Mouse (Mus musculus) stomach, embryonic 14.5 days (tissue): ENCODE results near the gene Fam161a. TPM values are rescaled to one million over a fixed set of nuclear protein-coding genes. Genes with fewer than 3 reads are reported as not detected.

Experiments used
- ATAC-seq: fragments of 200-750 bp; cut with Nextera tagmentation; 2 replicates; pipeline ENCODE4 v1.8.0; 2017; ENCODE audit warnings: low read depth, moderate TSS enrichment; ENCODE audit not compliant: insufficient number of reproducible peaks, insufficient read depth, low FRiP score
- H3K27ac ChIP-seq: fragments of 300-500 bp; sonication (generic); 2 replicates; pipeline ENCODE4 v1.5.1; 2014; ENCODE audit warnings: mild to moderate bottlenecking, low read length, moderate library complexity, mixed read lengths
- H3K27me3 ChIP-seq: fragments of 300-500 bp; sonication (generic); 2 replicates; pipeline ENCODE4 v1.6.1; 2014; ENCODE audit warnings: low read length, control low read depth, mixed read lengths; ENCODE audit not compliant: control insufficient read depth, insufficient read depth
- H3K36me3 ChIP-seq: fragments of 300-500 bp; sonication (generic); 2 replicates; pipeline ENCODE4 v1.6.1; 2014; ENCODE audit warnings: mild to moderate bottlenecking, control low read depth, low read length, moderate library complexity, mixed read lengths; ENCODE audit not compliant: control insufficient read depth, insufficient read depth
- H3K4me1 ChIP-seq: fragments of 300-500 bp; sonication (generic); 2 replicates; pipeline ENCODE4 v1.6.1; 2014; ENCODE audit warnings: low read length, control low read depth, mixed read lengths; ENCODE audit not compliant: control insufficient read depth, insufficient read depth
- H3K4me2 ChIP-seq: fragments of 300-500 bp; sonication (generic); replicated peaks from 2 replicates; pipeline ENCODE4 v1.6.1; 2014; ENCODE audit warnings: low read depth, low read length, control low read depth
- H3K4me3 ChIP-seq: fragments of 300-500 bp; sonication (generic); 2 replicates; pipeline ENCODE4 v1.5.1; 2014; ENCODE audit warnings: low read depth, low read length, control low read depth
- H3K9ac ChIP-seq: fragments of 300-500 bp; sonication (generic); replicated peaks from 2 replicates; pipeline ENCODE4 v1.6.1; 2014; ENCODE audit warnings: low read depth, mild to moderate bottlenecking, control low read depth, low read length, moderate library complexity, mixed read lengths
- H3K9me3 ChIP-seq: fragments of 300-500 bp; sonication (generic); 2 replicates; pipeline ENCODE4 v1.6.1; 2016; ENCODE audit warnings: low read depth, low read length, control low read depth; ENCODE audit not compliant: control insufficient read depth
- whole genome bisulfite sequencing: fragments of 180-500 bp; shearing (Covaris S2); extraction: QIAGEN DNeasy Blood & Tissue Kit; methylation state at CpG from one replicate; pipeline ENCODE4 v1.1.7; 2014; 5-methylcytosine and 5-hydroxymethylcytosine counted together
- polyA plus RNA-seq: library from polyadenylated mRNA; unstranded; fragments of >200 nt; fragmentation: Nextera tagmentation; extraction: Ambion mirVana; gene quantifications from 2 replicates; pipeline ENCODE4 v1.2.1, GENCODE M21; 2014

Gene Fam161a
- polyA plus RNA-seq, 1 experiment from 2014 or later = 12.1 TPM

GRCm38 (mm10) chr11:22998308-22998707 is 9.0 kb upstream of the Fam161a start:
- no peak overlapping the region for H3K4me2 ChIP-seq
- no peak overlapping the region for H3K9ac ChIP-seq
- no peaks in the 10 kb centered on the region for H3K4me1 ChIP-seq
- H3K36me3 ChIP-seq = peaks cover 89% of the 10 kb centered on the region
- H3K27ac ChIP-seq = no peak overlapping the region
- 78% methylated on average over 1 of the region's 1 CpGs for WGBS
- no peaks in the 10 kb centered on the region for H3K27me3 ChIP-seq
- H3K4me3 ChIP-seq = no peak overlapping the region
- no peaks in the 10 kb centered on the region for H3K9me3 ChIP-seq
- no peak for ATAC-seq

GRCm38 (mm10) chr11:23005276-23005675 is 2.1 kb upstream of the Fam161a start:
- Histone ChIP-seq H3K4me1 (no peaks in the 10 kb centered on the region), H3K27me3 (no peaks in the 10 kb centered on the region), H3K9me3 (no peaks in the 10 kb centered on the region), H3K9ac (no peak overlapping the region), H3K4me3 (no peak overlapping the region), H3K27ac (no peak overlapping the region), H3K4me2 (no peak overlapping the region), H3K36me3 (peaks cover 42% of the 10 kb centered on the region)
- no peak for ATAC-seq
- WGBS = 97% methylated on average over 1 of the region's 1 CpGs

GRCm38 (mm10) chr11:23007166-23007480 is 208 bp upstream of the Fam161a start:
- Histone ChIP-seq H3K27me3 (no peaks in the 10 kb centered on the region), H3K4me1 (no peaks in the 10 kb centered on the region), H3K27ac (no peak overlapping the region), H3K4me3 (peak overlapping the region; percentile 49), H3K36me3 (peaks cover 25% of the 10 kb centered on the region), H3K4me2 (peak overlapping the region; percentile 75), H3K9ac (no peak overlapping the region), H3K9me3 (no peaks in the 10 kb centered on the region)
- WGBS = 4% methylated on average over 6 of the region's 6 CpGs
- ATAC-seq = no peak; the same call in 1 of the 2 replicates

- Histone ChIP-seq H3K36me3 (peaks cover 15% of the 10 kb centered on the region), H3K9ac (peak overlapping the region; percentile 50), H3K4me3 (peak overlapping the region; percentile 49), H3K27ac (peak overlapping the region; percentile 79), H3K4me2 (peak overlapping the region; percentile 75), H3K4me1 (no peaks in the 10 kb centered on the region), H3K27me3 (no peaks in the 10 kb centered on the region), H3K9me3 (no peaks in the 10 kb centered on the region)
- peak; percentile 91 for ATAC-seq
- under 1% methylated on average over 40 of the region's 40 CpGs for WGBS
Observed at GRCm38 (mm10) chr11:23008181-23008823, 971 bp downstream of the Fam161a start.

GRCm38 (mm10) chr11:23008824-23009200 is 1.5 kb downstream of the Fam161a start:
- H3K4me3 ChIP-seq = peak overlapping the region; percentile 49
- no peaks in the 10 kb centered on the region for H3K9me3 ChIP-seq
- ATAC-seq = no peak
- H3K4me1 ChIP-seq = no peaks in the 10 kb centered on the region
- H3K9ac ChIP-seq = 0 out of 2 replicates have a peak overlapping the region, but pooled peaks have one; percentile 50
- H3K27me3 ChIP-seq = no peaks in the 10 kb centered on the region
- peaks cover 9% of the 10 kb centered on the region for H3K36me3 ChIP-seq
- 13% methylated on average over 4 of the region's 4 CpGs for WGBS
- no peak overlapping the region for H3K27ac ChIP-seq
- peak overlapping the region; percentile 75 for H3K4me2 ChIP-seq

GRCm38 (mm10) chr11:23013096-23013495 is 5.8 kb downstream of the Fam161a start:
- 46% methylated on average over 1 of the region's 1 CpGs for WGBS
- no peaks in the 10 kb centered on the region for H3K4me1 ChIP-seq
- H3K9me3 ChIP-seq = no peaks in the 10 kb centered on the region
- no peak overlapping the region for H3K9ac ChIP-seq
- H3K36me3 ChIP-seq = no peaks in the 10 kb centered on the region
- no peak overlapping the region for H3K4me3 ChIP-seq
- ATAC-seq = no peak
- H3K27ac ChIP-seq = peak overlapping the region; percentile 55
- H3K4me2 ChIP-seq = no peak overlapping the region
- H3K27me3 ChIP-seq = no peaks in the 10 kb centered on the region

- Histone ChIP-seq H3K36me3 (no peaks in the 10 kb centered on the region), H3K27me3 (no peaks in the 10 kb centered on the region), H3K4me2 (no peak overlapping the region), H3K9ac (no peak overlapping the region), H3K27ac (peak overlapping the region; percentile 55), H3K9me3 (no peaks in the 10 kb centered on the region), H3K4me1 (no peaks in the 10 kb centered on the region), H3K4me3 (no peak overlapping the region)
- WGBS = 82% methylated on average over 4 of the region's 4 CpGs
- peak; percentile 12; the same call in 1 of the 2 replicates for ATAC-seq
Observed at GRCm38 (mm10) chr11:23013580-23014294, 6.4 kb downstream of the Fam161a start.

- no peak for ATAC-seq
- Histone ChIP-seq H3K4me3 (no peak overlapping the region), H3K27ac (no peak overlapping the region), H3K9me3 (no peaks in the 10 kb centered on the region), H3K27me3 (no peaks in the 10 kb centered on the region), H3K9ac (no peak overlapping the region), H3K4me1 (no peaks in the 10 kb centered on the region), H3K36me3 (no peaks in the 10 kb centered on the region), H3K4me2 (no peak overlapping the region)
- WGBS = 70% methylated on average over 6 of the region's 6 CpGs
Observed at GRCm38 (mm10) chr11:23014996-23015395, 7.7 kb downstream of the Fam161a start.
